Mouse (Mus musculus) hindbrain, embryonic 11.5 days (tissue): ENCODE measurements around the gene Fam129b. TPM values are rescaled to one million over a fixed set of nuclear protein-coding genes. Genes with fewer than 3 reads are reported as not detected.

ENCODE experiments used
- ATAC-seq: fragments of 200-750 bp; cut with Nextera tagmentation; 2 replicates; pipeline ENCODE4 v1.8.0; 2017; ENCODE audit warnings: mild to moderate bottlenecking, moderate TSS enrichment, moderate library complexity; ENCODE audit not compliant: low FRiP score
- DNase-seq: peaks from one replicate; pipeline ENCODE4 v3.0.0-alpha.2; 2015; ENCODE audit warnings: low spot score
- H3K27ac ChIP-seq: fragments of 300-500 bp; sonication (generic); 2 replicates; pipeline ENCODE4 v1.5.1; 2014; ENCODE audit warnings: mild to moderate bottlenecking, low read depth, low read length
- H3K27me3 ChIP-seq: fragments of 300-500 bp; sonication (generic); 2 replicates; pipeline ENCODE4 v1.6.1; 2014; ENCODE audit warnings: mild to moderate bottlenecking, low read length, moderate library complexity, mixed read lengths; ENCODE audit not compliant: control insufficient read depth, insufficient read depth
- H3K36me3 ChIP-seq: fragments of 300-500 bp; sonication (generic); 2 replicates; pipeline ENCODE4 v1.6.1; 2014; ENCODE audit warnings: mild to moderate bottlenecking, low read length, moderate library complexity, mixed read lengths; ENCODE audit not compliant: control insufficient read depth, insufficient read depth
- H3K4me1 ChIP-seq: fragments of 300-500 bp; sonication (generic); replicated peaks from 2 replicates; pipeline ENCODE4 v1.6.1; 2014; ENCODE audit warnings: low read length, mixed read lengths; ENCODE audit not compliant: control insufficient read depth, insufficient read depth
- H3K4me2 ChIP-seq: fragments of 300-500 bp; sonication (generic); replicated peaks from 2 replicates; pipeline ENCODE4 v1.6.1; 2014; ENCODE audit warnings: mild to moderate bottlenecking, low read depth, low read length
- H3K4me3 ChIP-seq: fragments of 300-500 bp; sonication (generic); 2 replicates; pipeline ENCODE4 v1.5.1; 2014; ENCODE audit warnings: low read depth, low read length
- H3K9ac ChIP-seq: fragments of 300-500 bp; sonication (generic); 2 replicates; pipeline ENCODE4 v1.6.1; 2014; ENCODE audit warnings: low read depth, low read length
- H3K9me3 ChIP-seq: fragments of 300-500 bp; sonication (generic); 2 replicates; pipeline ENCODE4 v1.6.1; 2016; ENCODE audit warnings: low read length; ENCODE audit not compliant: control insufficient read depth
- WGBS: fragments of 180-500 bp; shearing (Covaris S2); extraction: QIAGEN DNeasy Blood & Tissue Kit; methylation state at CpG from one replicate; pipeline ENCODE4 v1.1.7; 2014; 5-methylcytosine and 5-hydroxymethylcytosine counted together
- polyA plus RNA-seq: library from polyadenylated mRNA; unstranded; fragments of >200 nt; fragmentation: Nextera tagmentation; extraction: Ambion mirVana; gene quantifications from 2 replicates; pipeline ENCODE4 v1.2.1, GENCODE M21; 2014

Fam129b gene
- polyA plus RNA-seq, 1 experiment from 2014 or later = 11.6 TPM

DNA sequence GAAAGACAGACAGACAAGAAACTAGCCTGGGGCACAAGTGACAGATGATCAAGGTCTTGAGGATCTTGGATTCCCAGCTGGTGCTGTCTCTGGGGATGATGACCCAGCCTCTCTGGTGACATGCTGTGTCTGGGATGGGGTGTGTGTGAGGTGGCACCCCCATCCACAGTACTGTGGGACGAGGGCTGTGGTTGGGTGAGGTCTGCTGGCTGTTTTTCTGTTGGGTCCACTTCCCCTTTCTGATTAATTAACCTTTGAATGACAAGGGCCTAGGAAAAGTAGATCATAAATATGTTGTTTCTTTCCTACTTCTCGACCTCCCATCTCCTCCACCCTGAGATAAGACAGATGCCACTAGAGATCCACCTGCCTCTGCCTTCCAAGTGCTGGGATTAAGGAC is 18.2 kb downstream of the Fam129b start:
- Histone ChIP-seq H3K36me3 (no peaks in the 10 kb centered on the region), H3K27me3 (no peaks in the 10 kb centered on the region), H3K4me2 (no peak overlapping the region), H3K27ac (no peak overlapping the region), H3K9ac (no peak overlapping the region), H3K9me3 (no peaks in the 10 kb centered on the region), H3K4me3 (no peak overlapping the region), H3K4me1 (peaks cover 9% of the 10 kb centered on the region; the same call in 1 of the 2 replicates)
- 78% methylated on average over 2 of the region's 2 CpGs for WGBS
- DNase-seq = no peak
- no peak for ATAC-seq

- DNase-seq (no peak), ATAC-seq (no peak)
- Histone ChIP-seq H3K4me3 (no peak overlapping the region), H3K9me3 (no peaks in the 10 kb centered on the region), H3K27ac (no peak overlapping the region; the same call in 1 of the 2 replicates), H3K4me1 (peaks cover 9% of the 10 kb centered on the region; the same call in 1 of the 2 replicates), H3K36me3 (no peaks in the 10 kb centered on the region), H3K4me2 (no peak overlapping the region), H3K9ac (no peak overlapping the region), H3K27me3 (no peaks in the 10 kb centered on the region)
- 29% methylated on average over 6 of the region's 8 CpGs for whole genome bisulfite sequencing
These were observed 19.7 kb downstream of the Fam129b start for GRCm38 (mm10) chr2:32895606-32896106.

DNA sequence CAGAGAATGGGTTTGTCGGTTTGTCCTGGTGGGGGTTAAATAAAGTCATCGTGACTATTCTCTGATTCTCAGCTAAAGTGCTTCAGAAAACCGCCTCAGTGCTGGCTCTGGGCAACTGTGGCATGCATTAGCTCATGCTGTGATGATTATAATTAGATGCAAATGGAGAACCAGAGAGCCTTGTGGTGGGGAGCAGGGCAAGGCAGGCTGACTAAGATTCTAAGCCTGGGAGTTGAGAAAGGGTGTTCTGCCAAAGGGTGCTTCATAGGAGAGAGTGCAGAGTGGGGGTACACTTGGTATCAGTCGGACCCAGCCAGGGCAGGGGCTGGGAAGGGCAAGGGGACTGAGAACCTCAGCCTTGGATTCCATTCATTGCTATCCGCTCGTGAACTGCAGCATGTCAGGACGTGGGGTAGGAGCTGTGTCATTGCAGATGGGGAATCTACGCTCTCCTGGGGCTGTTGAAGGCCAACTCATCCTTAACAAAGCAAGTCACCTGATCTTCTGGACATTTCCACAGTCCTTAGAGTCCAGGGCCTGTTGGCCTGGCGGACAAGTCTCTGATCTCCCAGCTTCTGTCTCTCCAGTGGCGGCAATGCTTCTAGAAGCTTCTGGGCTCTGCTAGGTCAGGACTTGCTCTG is 20.7 kb downstream of the Fam129b start:
- Histone ChIP-seq H3K4me3 (no peak overlapping the region), H3K27me3 (no peaks in the 10 kb centered on the region), H3K4me1 (peaks cover 9% of the 10 kb centered on the region; the same call in 1 of the 2 replicates), H3K27ac (no peak overlapping the region), H3K36me3 (no peaks in the 10 kb centered on the region), H3K4me2 (no peak overlapping the region), H3K9me3 (no peaks in the 10 kb centered on the region), H3K9ac (no peak overlapping the region; the same call in 1 of the 2 replicates)
- WGBS = 48% methylated on average over 10 of the region's 10 CpGs
- ATAC-seq (peak; percentile 25; the same call in 1 of the 2 replicates), DNase-seq (no peak)

DNA sequence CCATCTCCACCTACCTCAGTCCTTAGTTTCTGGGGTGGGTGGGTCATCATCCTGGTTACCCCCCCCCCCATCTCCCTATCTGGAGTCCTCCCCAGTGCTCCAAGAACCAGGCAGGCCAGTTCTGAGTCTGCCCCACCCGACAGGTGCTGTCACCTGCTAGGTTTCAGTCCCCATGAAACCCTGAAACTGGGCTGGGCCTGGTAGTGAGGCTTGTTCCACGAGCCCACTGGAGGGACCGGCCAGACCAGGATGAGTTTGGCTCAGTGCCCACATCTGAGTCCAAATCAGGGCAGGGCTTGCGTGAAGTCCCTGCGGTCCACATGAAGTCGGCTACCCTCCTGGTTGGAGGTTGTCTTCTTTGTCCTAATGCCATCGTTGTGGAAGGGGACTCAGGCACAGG is 23.1 kb downstream of the Fam129b start:
- H3K9ac ChIP-seq = no peak overlapping the region
- H3K4me2 ChIP-seq = no peak overlapping the region
- ATAC-seq (no peak), DNase-seq (no peak)
- no peaks in the 10 kb centered on the region for H3K9me3 ChIP-seq
- H3K4me3 ChIP-seq = no peak overlapping the region
- H3K4me1 ChIP-seq = peaks cover 9% of the 10 kb centered on the region; the same call in 1 of the 2 replicates
- H3K27me3 ChIP-seq = no peaks in the 10 kb centered on the region
- no peaks in the 10 kb centered on the region for H3K36me3 ChIP-seq
- H3K27ac ChIP-seq = no peak overlapping the region
- 84% methylated on average over 7 of the region's 7 CpGs for WGBS

- H3K4me3 ChIP-seq = no peak overlapping the region
- H3K4me1 ChIP-seq = peaks cover 2% of the 10 kb centered on the region
- no peak overlapping the region for H3K9ac ChIP-seq
- DNase-seq (no peak), ATAC-seq (no peak)
- no peaks in the 10 kb centered on the region for H3K9me3 ChIP-seq
- H3K27me3 ChIP-seq = no peaks in the 10 kb centered on the region
- H3K27ac ChIP-seq = no peak overlapping the region
- H3K4me2 ChIP-seq = no peak overlapping the region
- H3K36me3 ChIP-seq = no peaks in the 10 kb centered on the region
- WGBS = 89% methylated on average over 9 of the region's 9 CpGs
These were observed 26.2 kb downstream of the Fam129b start for GRCm38 (mm10) chr2:32902126-32902525.

GRCm38 (mm10) chr2:32903470-32903869 is 27.6 kb downstream of the Fam129b start:
- Histone ChIP-seq H3K36me3 (no peaks in the 10 kb centered on the region), H3K9me3 (no peaks in the 10 kb centered on the region), H3K4me2 (no peak overlapping the region), H3K27me3 (no peaks in the 10 kb centered on the region), H3K27ac (no peak overlapping the region), H3K9ac (no peak overlapping the region), H3K4me3 (no peak overlapping the region), H3K4me1 (peaks cover 6% of the 10 kb centered on the region)
- DNase-seq = no peak
- no peak for ATAC-seq
- WGBS = 95% methylated on average over 4 of the region's 4 CpGs

DNA sequence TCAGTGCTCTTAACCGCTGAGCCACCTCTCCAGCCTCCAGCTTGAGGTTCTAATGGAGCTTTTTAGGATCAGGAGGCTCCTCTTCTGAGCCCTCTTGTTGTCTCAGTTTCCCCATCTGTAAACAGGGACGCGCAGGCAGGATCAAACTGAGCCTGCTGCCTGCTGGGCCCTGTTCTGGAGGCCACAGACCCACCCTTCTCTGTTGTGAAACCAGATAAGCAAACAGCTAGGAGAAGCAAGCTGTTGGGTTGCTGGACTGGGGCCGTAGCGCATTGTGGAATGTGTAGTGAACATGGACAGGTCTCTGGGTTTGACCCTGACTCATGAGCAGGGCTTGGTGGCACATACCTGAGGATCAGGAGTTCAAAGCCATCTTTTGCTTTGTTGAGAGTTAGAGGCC is 28.7 kb downstream of the Fam129b start:
- no peak for ATAC-seq
- WGBS = 87% methylated on average over 5 of the region's 5 CpGs

GRCm38 (mm10) chr2:32905297-32905696 is 29.4 kb downstream of the Fam129b start:
- ATAC-seq = no peak
- 84% methylated on average over 8 of the region's 8 CpGs for WGBS
- Histone ChIP-seq H3K9ac (no peak overlapping the region), H3K4me3 (no peak overlapping the region), H3K4me2 (no peak overlapping the region), H3K36me3 (no peaks in the 10 kb centered on the region), H3K27me3 (no peaks in the 10 kb centered on the region), H3K9me3 (no peaks in the 10 kb centered on the region), H3K4me1 (peaks cover 6% of the 10 kb centered on the region), H3K27ac (no peak overlapping the region)
- DNase-seq = no peak

More for the DNA sequence above, 28.7 kb downstream of the Fam129b start:
- no peak overlapping the region for H3K9ac ChIP-seq
- no peaks in the 10 kb centered on the region for H3K36me3 ChIP-seq
- no peak overlapping the region for H3K27ac ChIP-seq
- H3K9me3 ChIP-seq = no peaks in the 10 kb centered on the region
- DNase-seq = no peak
- no peaks in the 10 kb centered on the region for H3K27me3 ChIP-seq
- H3K4me3 ChIP-seq = no peak overlapping the region
- peaks cover 6% of the 10 kb centered on the region for H3K4me1 ChIP-seq
- H3K4me2 ChIP-seq = no peak overlapping the region

DNA sequence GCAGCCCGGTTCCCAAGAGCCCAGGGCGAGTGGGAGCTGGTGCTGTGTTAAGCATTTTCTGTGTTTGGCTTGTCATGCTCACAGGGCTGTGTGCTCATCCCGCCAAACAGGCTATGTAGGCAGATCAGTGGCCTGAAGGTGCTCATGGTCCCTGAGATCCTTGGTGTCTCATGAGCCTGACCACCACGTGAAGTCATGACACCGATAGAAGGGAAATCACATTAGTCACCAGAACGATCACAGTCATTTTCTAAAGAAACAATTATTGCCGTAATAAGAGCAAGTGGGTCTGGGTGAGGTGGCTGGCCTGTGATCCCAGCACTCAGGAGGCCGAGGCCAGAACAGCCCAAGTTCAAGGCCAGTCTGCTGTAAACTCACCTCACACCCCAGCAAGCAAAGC is 31.5 kb downstream of the Fam129b start:
- Histone ChIP-seq H3K9ac (0 out of 2 replicates have a peak overlapping the region, but pooled peaks have one; percentile 12), H3K4me1 (peaks cover 6% of the 10 kb centered on the region; the same call in 1 of the 2 replicates), H3K4me2 (no peak overlapping the region), H3K9me3 (no peaks in the 10 kb centered on the region), H3K36me3 (no peaks in the 10 kb centered on the region), H3K27ac (no peak overlapping the region; the same call in 1 of the 2 replicates), H3K4me3 (no peak overlapping the region), H3K27me3 (no peaks in the 10 kb centered on the region)
- no peak for DNase-seq
- WGBS = 58% methylated on average over 8 of the region's 8 CpGs
- ATAC-seq = no peak
